ENCODE assay signal across 9 mouse cellular contexts in genomic region chr9:62541182-62541581, GRCm38 (mm10). TPM values are rescaled to one million over a fixed set of nuclear protein-coding genes. Genes with fewer than 3 reads are reported as not detected.
DNase-seq lines count a peak whose midpoint lies in the region; ATAC-seq and TF ChIP-seq lines count a peak whose summit lies in the region.
"Had no signal": no experiment of that assay in that cellular context is flagged by ENCODE, and none has a peak within 500 bp of the region (broad histone marks: within the 10 kb centered on the region; RNA-seq: fewer than 3 reads in every experiment).

No protein-coding gene starts in this region.

- no peaks in the 10 kb centered on the region for H3K79me3 ChIP-seq in C2C12 (ENCODE audit: low read depth)

- H3K4me3 ChIP-seq in C2C12 (ENCODE audit: insufficient read depth, poor library complexity, severe bottlenecking), result no peak overlapping the region
- H3K4me3 ChIP-seq in forebrain, embryonic 11.5 days (ENCODE audit: low read depth, low read length), result no peak overlapping the region
- H3K4me3 ChIP-seq in midbrain, embryonic 13.5 days (replicated peaks), result no peak overlapping the region
- no peak overlapping the region for H3K4me3 ChIP-seq in liver, postnatal 0 days (ENCODE audit: low read depth, low read length)
- H3K4me3 ChIP-seq: embryonic facial prominence, embryonic 13.5 days had no signal

- no peak; the same call in 1 of the 2 replicates for ATAC-seq in forebrain, embryonic 11.5 days (replicated peaks; ENCODE audit: low FRiP score)
- ATAC-seq in midbrain, embryonic 13.5 days, result no peak
- ATAC-seq in liver, postnatal 0 days, result no peak

- H3K36me3 ChIP-seq in C2C12 (ENCODE audit: control insufficient read depth, insufficient read depth), result no peaks in the 10 kb centered on the region
- H3K36me3 ChIP-seq in forebrain, embryonic 11.5 days (ENCODE audit: control insufficient read depth, insufficient read depth, low read length), result no peaks in the 10 kb centered on the region
- H3K36me3 ChIP-seq in midbrain, embryonic 13.5 days, result no peaks in the 10 kb centered on the region
- H3K36me3 ChIP-seq in liver, postnatal 0 days (replicated peaks; ENCODE audit: insufficient read depth, low read length), result no peaks in the 10 kb centered on the region
- H3K36me3 ChIP-seq: embryonic facial prominence, embryonic 13.5 days had no signal

- WGBS in forebrain, embryonic 11.5 days, result 40% methylated on average over 8 of the region's 8 CpGs
- WGBS in midbrain, embryonic 13.5 days, result 34% methylated on average over 8 of the region's 8 CpGs
- WGBS in liver, postnatal 0 days (ENCODE audit: insufficient replicate concordance), result 45% methylated on average over 8 of the region's 8 CpGs

- no peak for TF ChIP-seq EP300 in liver, postnatal 0 days (IDR thresholded peaks at IDR 0.05; ENCODE audit: low read depth)

- H3K27me3 ChIP-seq in C2C12 (ENCODE audit: control insufficient read depth, insufficient read depth, insufficient read length), result no peaks in the 10 kb centered on the region
- H3K27me3 ChIP-seq in forebrain, embryonic 11.5 days (ENCODE audit: control insufficient read depth, insufficient read depth, low read length), result no peaks in the 10 kb centered on the region; the same call in 1 of the 2 replicates
- H3K27me3 ChIP-seq in midbrain, embryonic 13.5 days, result peaks cover 5% of the 10 kb centered on the region; the same call in 1 of the 2 replicates
- H3K27me3 ChIP-seq in liver, postnatal 0 days (ENCODE audit: insufficient read depth, low read length), result peaks cover 14% of the 10 kb centered on the region

- DNase-seq in gastrocnemius, postnatal 10 days, result peak; percentile 75
- DNase-seq in gastrocnemius, adult 18-20 months (ENCODE audit: low spot score), result no peak
- DNase-seq in forebrain, embryonic 11.5 days (ENCODE audit: low spot score), result no peak
- DNase-seq in adrenal gland, adult (ENCODE audit: inconsistent age in 2 of 2, low spot score in 1 of 2), result no peak
- DNase-seq in liver, postnatal 0 days, result no peak
- no peak for DNase-seq in embryo, embryonic 9.5 days (ENCODE audit: extremely low spot score)

- H3K9ac ChIP-seq in forebrain, embryonic 11.5 days (ENCODE audit: low read length), result peak overlapping the region; percentile 23; the same call in 1 of the 2 replicates
- H3K9ac ChIP-seq in midbrain, embryonic 13.5 days (replicated peaks), result peak overlapping the region; percentile 36; the same call in 1 of the 2 replicates
- no peak overlapping the region for H3K9ac ChIP-seq in liver, postnatal 0 days (replicated peaks)
- H3K9ac ChIP-seq: embryonic facial prominence, embryonic 13.5 days had no signal

- H3K9me3 ChIP-seq in forebrain, embryonic 11.5 days (ENCODE audit: control insufficient read depth, low read length), result no peaks in the 10 kb centered on the region
- no peaks in the 10 kb centered on the region for H3K9me3 ChIP-seq in midbrain, embryonic 13.5 days
- H3K9me3 ChIP-seq in liver, postnatal 0 days (ENCODE audit: low read length), result no peaks in the 10 kb centered on the region
- H3K9me3 ChIP-seq: embryonic facial prominence, embryonic 13.5 days had no signal

- H3K4me1 ChIP-seq in forebrain, embryonic 11.5 days (replicated peaks; ENCODE audit: control insufficient read depth, insufficient read depth, low read length), result peaks cover 16% of the 10 kb centered on the region
- H3K4me1 ChIP-seq in midbrain, embryonic 13.5 days (replicated peaks), result peaks cover 69% of the 10 kb centered on the region
- H3K4me1 ChIP-seq in liver, postnatal 0 days (ENCODE audit: insufficient read depth), result 0 out of 2 replicates have a peak, but pooled peaks cover 2% of the 10 kb centered on the region

- TF ChIP-seq CTCF in C2C12 (IDR thresholded peaks at IDR 0.05; ENCODE audit: control insufficient read depth, insufficient read depth, insufficient read length), result no peak
- TF ChIP-seq CTCF in liver, postnatal 0 days (IDR thresholded peaks at IDR 0.05; ENCODE audit: low read depth), result no peak

- no peak overlapping the region for H3K4me2 ChIP-seq in forebrain, embryonic 11.5 days (ENCODE audit: low read depth, low read length, severe bottlenecking)
- no peak overlapping the region for H3K4me2 ChIP-seq in midbrain, embryonic 13.5 days (replicated peaks)
- no peak overlapping the region for H3K4me2 ChIP-seq in liver, postnatal 0 days (ENCODE audit: low read depth, low read length)
- H3K4me2 ChIP-seq: embryonic facial prominence, embryonic 13.5 days had no signal

- H3ac ChIP-seq in C2C12 (ENCODE audit: control insufficient read depth, insufficient read length, low read depth), result no peak overlapping the region

- H3K27ac ChIP-seq in forebrain, embryonic 11.5 days (ENCODE audit: low read depth, low read length), result peak overlapping the region; percentile 66
- peak overlapping the region; percentile 84 for H3K27ac ChIP-seq in midbrain, embryonic 13.5 days
- no peak overlapping the region for H3K27ac ChIP-seq in liver, postnatal 0 days (ENCODE audit: low read depth)
- H3K27ac ChIP-seq: embryonic facial prominence, embryonic 13.5 days had no signal

- H3K79me2 ChIP-seq in C2C12 (ENCODE audit: control insufficient read depth, insufficient read depth), result no peaks in the 10 kb centered on the region

TF ChIP-seq in C2C12, 6 proteins besides CTCF, POLR2A, EP300 and RAD21:
- TF ChIP-seq MYOG (IDR thresholded peaks at IDR 0.05; ENCODE audit: control insufficient read depth, extremely low read depth, insufficient read length) (no peak), USF1 (IDR thresholded peaks at IDR 0.05; ENCODE audit: low read depth) (no peak), MYOD1 (IDR thresholded peaks at IDR 0.05; ENCODE audit: control insufficient read depth, insufficient read length, low read depth) (peak; percentile 83), FOSL1 (IDR thresholded peaks at IDR 0.05; ENCODE audit: insufficient read depth, low read length, poor library complexity, severe bottlenecking) (no peak)
TF ChIP-seq in C2C12: peak in this region for 1.

RNA-seq across cellular contexts. Expression of gene Coro2b, which starts 4.3 kb away (rescaled TPM):
- total RNA-seq in gastrocnemius, postnatal 10 days (2021), result 10 to 100 TPM; 10.6 to 12.4 TPM
- total RNA-seq in gastrocnemius, adult 18-20 months (2021), result 1 to 10 TPM; 5.7 to 6.1 TPM
- 9.9 TPM for polyA plus RNA-seq in C2C12 (2012; fragmentation: generic; extraction: Trizol)
- polyA plus RNA-seq in forebrain, embryonic 11.5 days (2014; fragmentation: Nextera tagmentation; extraction: Ambion mirVana), result 24.0 and 26.5 TPM in 2 replicates
- polyA plus RNA-seq in midbrain, embryonic 13.5 days (2015; fragmentation: Nextera tagmentation; extraction: Ambion mirVana), result 28.4 and 34.7 TPM in 2 replicates
- 0.87 and 0.89 TPM in 2 replicates for polyA plus RNA-seq in liver, postnatal 0 days (2015; fragmentation: Nextera tagmentation; extraction: Ambion mirVana)
